Mouse (Mus musculus): ENCODE data around the gene Crisp2.
"Not testable (repeated sequence)": the region's sequence is repeated elsewhere in the genome, so short reads cannot be mapped to it uniquely, and the experiment has no call there.

Crisp2 gene

GRCm38 (mm10) chr17:40806953-40807572 is at the start of gene Crisp2:
Crisp2 (minus strand) TSS chr17:40807003.
- no peak for DNase-seq (ENCODE audit: low spot score in 2 of 2)

DNA sequence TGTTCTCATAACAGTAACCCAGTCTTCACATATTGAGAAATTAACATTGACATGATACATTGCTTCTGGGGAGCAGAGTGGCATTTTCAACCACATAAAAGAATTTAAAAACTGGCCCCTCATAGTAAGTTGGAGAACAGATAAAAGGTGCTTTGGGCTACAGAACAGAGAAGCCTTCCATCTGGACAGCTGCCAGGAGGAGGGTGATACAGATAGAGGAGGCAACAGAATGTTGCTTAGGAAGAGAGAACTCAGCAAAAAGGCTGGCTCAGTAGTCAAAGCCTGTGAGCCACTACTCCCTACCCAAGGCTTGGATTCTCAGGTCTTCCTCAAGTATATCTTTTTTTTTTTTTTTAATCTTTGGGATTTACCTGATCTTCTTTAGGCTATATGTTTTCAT is 48.3 kb upstream of the Crisp2 start:
- no peak for DNase-seq (ENCODE audit: low spot score in 2 of 2)

DNA sequence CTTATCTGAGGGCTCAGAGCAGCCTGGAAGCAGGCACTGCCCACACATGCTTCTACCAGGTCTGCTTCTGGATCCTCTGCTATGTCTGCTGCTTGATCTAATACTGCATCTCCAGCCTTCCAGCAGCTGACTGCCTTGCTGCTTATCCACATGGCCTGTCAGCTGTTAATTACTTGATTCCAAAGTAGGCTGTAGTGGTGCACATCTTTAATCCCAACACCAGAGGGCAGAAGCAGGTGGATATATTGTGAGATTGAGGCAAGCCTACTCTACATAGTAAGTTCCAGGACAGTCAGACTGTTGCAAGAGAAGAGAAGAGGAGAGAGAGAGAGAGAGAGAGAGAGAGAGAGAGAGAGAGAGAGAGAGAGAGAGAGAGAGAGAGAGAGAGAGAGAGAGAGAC is 30.5 kb upstream of the Crisp2 start:
- no peak for DNase-seq (ENCODE audit: low spot score in 2 of 2)

DNA sequence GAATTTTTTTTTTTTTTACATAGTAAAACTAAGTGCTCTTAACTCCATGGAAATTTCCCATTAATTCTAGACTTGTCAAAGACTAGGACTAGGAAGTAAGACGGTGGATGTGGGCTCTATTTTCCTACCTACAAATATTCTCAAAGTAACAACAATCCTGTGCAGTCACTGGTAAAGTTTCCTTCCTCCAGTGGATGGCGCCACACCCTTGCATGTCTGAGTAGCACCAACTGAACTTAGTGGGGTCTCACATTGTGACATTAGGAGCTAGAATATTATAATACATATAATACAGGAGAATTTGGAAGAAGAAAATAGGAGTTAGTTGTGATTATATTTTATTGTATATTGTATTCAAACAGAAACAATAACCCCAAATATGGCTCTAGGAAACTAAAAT is 25.1 kb upstream of the Crisp2 start:
- no peak for DNase-seq (ENCODE audit: low spot score in 2 of 2)

GRCm38 (mm10) chr17:40824549-40824948 is 17.7 kb upstream of the Crisp2 start:
- DNase-seq (ENCODE audit: low spot score in 2 of 2), result no peak

- no peak for DNase-seq (ENCODE audit: low spot score in 2 of 2)
Measured at GRCm38 (mm10) chr17:40823817-40824216, 17.0 kb upstream of the Crisp2 start.

DNA sequence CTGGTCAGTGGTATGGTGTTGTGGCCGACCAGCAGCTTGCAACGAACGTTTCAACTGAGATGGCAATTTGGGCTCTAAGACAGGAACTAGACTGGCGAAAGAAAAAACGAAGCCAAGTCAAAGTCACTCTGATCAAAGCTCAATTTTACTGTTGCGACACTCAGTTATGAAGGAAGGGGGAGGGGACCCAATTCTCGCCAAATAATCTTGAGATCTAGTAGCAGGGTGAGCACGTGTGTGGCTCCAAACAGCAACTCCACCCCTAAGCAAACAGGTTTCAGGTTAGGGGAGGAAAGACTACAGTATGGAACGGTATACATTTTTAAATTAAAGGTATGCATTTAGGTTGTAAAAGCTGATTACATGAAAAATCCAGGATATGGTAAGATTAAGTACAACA is 14.7 kb upstream of the Crisp2 start:
- DNase-seq (ENCODE audit: low spot score in 2 of 2), result no peak

DNA sequence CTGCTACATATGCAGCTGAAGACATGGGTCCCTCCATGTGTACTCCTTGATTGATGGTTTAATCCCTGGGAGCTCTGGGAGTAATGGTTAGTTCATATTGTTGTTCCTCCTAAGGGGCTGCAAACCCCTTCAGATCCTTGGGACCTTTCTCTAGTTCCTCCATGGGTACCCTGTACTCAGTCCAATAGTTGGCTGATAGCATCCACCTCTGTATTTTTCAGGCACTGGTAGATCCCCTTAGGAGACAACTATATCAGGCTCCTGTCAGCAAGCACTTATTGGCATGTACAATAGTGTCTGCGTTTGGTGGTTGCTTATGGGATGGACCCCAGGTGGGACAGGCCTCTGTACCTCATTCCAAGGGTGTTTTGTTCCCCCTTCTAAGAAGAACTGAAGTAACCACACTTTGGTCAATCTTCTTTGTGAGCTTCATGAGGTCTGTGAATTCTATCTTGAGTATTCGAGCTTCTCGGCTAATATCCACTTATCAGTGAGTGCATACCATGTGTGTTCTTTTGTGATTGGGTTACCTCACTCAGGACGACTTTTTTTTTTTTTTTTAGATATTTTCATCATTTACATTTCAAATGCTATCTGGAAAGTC is 10.6 kb upstream of the Crisp2 start:
- no peak for DNase-seq (ENCODE audit: low spot score in 2 of 2)

GRCm38 (mm10) chr17:40812259-40812658 is 5.5 kb upstream of the Crisp2 start:
- DNase-seq (ENCODE audit: low spot score in 2 of 2), result no peak

GRCm38 (mm10) chr17:40811560-40811959 is 4.8 kb upstream of the Crisp2 start:
- DNase-seq (ENCODE audit: low spot score in 2 of 2), result no peak

DNA sequence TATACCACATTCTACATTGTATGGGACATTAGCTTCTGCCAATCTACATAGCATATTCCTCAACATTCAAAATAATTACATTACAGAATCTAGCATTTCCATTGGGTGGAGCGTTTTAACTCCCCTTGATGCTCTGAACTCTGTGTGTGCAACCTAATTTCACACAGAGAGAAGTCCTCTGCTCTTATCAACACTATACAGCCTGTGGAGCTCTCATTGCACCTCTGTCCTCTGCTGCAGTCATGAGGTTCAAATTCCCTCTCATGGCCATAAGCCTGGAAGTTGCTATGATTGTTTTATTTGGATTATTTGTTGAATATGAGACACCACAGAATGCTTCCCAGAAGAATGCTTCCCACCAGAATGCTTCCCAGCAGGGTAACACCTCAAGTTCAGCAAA is 4.1 kb upstream of the Crisp2 start, which contains the start of gene Rhag:
Gene Rhag (plus strand): TSS at position 193 of the 400 bp plus-strand sequence.
- no peak for DNase-seq (ENCODE audit: low spot score in 2 of 2)

DNA sequence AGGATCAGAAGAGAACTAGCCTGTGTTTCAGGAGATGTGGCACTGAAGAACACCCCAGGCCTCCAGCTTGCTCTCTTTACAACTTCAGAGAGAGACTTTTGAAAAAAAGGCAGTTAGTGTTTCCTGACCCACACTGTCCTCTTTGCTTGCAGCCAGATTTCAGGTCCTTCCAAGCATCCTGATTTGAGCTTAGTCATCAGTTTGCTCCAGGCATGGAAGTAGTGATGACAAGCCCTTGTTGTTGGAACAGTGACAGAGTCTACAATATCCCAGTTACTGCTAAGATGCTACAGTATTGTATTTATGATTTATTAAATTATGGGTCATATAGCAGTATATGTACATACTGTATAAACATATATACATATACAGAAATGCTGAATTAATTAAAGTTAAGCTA is 1.3 kb upstream of the Crisp2 start:
- no peak for DNase-seq (ENCODE audit: low spot score in 2 of 2)

DNA sequence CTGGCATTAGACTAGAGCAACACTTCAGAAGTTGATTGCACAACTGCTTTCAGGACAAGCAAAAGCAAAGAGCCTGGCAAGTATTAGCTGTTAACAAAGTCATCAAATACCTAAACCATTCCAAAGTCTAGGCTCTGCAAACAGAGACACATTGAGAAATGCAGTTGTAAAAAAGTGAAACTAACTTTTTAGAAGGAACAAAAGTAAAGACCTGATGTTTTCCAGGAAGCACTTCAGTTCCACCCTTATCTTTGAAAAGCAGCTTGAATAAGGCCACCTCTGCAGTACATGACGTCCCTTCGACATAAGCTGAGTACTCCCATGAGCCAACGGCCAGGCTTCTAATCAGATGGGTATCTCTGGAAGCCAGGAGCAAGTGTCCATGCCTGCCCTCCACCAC is 253 bp downstream of the Crisp2 start:
- DNase-seq (ENCODE audit: low spot score in 2 of 2), result no peak

- DNase-seq (ENCODE audit: low spot score in 2 of 2), result no peak
Measured at GRCm38 (mm10) chr17:40802707-40803340, 4.0 kb downstream of the Crisp2 start.

DNA sequence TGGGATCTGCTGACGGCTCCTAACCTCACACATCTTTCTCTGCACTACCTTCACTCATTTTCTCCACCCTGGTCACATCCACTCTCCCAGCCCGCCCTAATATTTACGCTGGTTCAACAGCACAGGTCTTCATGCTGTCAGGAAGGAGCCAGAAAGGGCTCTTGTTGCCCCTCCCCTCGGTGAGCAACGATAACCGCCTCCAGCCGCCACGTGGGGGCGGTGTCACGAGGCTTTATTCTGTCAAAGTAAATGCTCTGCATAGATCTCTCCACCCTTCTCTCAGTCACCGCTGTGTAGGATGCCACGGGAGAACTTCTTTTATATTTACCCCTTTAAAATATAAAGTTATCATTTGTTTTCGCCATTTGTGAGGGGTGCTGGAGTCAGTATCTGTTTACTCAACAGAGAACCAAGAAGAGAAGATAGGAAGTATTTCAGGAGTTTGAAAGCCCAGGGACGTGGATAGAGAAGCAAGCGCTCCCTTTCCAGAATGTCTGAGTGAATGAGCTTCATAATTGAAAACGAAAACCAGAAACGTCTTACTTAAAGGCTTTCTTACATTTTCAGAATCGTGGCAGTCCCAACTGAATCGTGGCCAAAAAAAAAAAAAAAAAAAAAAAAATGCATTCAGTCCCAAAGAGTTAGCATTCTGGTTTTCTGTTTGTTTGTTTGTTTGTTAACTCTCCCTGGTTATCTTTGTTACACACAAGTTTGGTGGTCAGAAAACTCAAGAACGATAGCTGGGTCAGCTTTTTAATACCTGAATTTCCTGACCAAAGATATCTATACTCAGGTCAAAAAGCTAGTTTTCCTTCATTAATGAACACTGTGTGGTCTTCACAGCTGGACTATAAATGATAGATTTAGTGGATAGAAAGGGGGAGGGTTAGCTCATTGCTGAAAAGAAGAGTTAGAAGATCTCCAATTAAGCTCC is 12.6 kb downstream of the Crisp2 start:
- DNase-seq (ENCODE audit: low spot score in 2 of 2), result peak in 1 of 2 experiments; percentile 1

- DNase-seq (ENCODE audit: low spot score in 2 of 2), result no peak
Measured at GRCm38 (mm10) chr17:40789877-40790276, 16.9 kb downstream of the Crisp2 start.

GRCm38 (mm10) chr17:40767120-40767519 is 39.7 kb downstream of the Crisp2 start:
- no peak for DNase-seq (ENCODE audit: low spot score in 2 of 2)

DNA sequence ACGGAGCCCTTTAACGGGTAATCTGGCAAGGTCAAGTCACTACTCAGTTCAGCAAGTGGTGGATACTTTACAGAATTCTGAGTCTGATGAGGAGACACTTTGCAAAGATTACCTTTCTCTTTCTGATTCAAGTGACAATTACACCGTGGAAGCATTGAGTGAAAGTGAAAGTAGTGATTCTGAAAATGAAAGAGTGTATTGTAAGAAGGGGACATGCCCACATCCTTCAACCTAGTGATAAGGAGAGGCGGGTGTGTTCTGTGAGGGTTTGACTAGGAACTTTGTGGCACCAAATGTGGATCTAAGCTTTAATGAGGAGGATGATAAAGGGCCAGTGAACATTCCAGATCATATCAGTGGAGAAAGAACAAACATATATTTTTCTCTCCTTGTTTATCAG is 43.1 kb downstream of the Crisp2 start:
- no peak for DNase-seq (ENCODE audit: low spot score in 2 of 2)

DNA sequence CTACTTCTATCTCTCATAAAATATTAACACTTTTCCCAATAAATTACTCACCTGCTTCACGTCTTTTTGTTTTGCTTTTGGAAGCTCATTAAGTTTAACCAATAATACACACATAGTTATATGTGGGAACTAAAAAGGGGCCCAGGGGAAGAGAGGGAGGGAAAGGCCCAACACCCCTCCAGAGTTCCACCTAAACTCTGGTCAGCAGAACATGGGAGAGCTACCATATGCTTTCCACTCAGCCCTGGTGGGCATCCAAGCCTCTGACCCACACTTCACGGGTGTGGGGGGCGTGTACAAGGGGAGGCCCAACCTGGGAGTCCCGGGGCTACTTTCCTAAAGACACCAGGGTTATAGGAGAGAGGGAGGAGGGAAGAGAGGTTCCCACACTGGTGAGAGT is 75.1 kb downstream of the Crisp2 start:
- DNase-seq (ENCODE audit: low spot score in 2 of 2), result no peak

DNA sequence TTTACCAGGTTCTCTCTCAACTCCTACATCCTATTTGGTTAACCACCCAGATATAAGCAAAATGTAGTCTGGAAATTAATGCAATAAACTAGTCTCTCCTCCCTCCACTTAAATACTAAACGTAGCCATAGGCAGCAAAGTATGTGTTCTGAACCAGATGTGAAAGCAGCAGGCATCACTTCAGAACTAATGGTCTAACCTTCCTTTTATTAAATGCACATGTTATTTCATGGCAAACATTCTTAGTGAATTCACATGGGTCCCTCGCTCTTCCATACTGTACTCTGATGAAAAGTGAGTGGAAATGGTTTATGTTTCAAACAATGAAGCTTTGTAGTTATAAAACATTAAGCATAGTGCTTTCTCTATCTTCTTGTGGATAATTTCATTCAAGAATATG is 75.5 kb downstream of the Crisp2 start:
- no peak for DNase-seq (ENCODE audit: low spot score in 2 of 2)

DNA sequence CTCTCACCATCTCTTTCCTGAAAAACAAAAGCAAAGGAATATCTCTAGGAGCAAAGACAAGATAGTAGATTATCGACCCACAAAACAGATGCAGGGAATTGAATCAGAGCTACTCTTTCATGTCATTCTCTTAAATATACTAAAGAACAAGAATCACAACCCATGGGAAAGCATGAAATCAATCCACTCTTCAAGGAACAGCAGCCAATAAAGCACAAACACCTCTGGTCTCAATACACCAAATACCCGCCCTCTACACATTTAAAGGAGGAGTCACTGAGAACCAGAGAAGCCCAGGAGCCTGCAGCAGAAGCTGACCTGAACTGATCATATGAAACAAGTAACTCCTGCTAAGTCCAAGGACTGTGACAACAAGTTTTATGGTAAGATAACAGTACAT is 80.0 kb downstream of the Crisp2 start, which contains the start of gene Esp1:
Gene Esp1 (plus strand): TSS at position 301 of the 400 bp plus-strand sequence.
- no peak for DNase-seq (ENCODE audit: low spot score in 2 of 2)

DNA sequence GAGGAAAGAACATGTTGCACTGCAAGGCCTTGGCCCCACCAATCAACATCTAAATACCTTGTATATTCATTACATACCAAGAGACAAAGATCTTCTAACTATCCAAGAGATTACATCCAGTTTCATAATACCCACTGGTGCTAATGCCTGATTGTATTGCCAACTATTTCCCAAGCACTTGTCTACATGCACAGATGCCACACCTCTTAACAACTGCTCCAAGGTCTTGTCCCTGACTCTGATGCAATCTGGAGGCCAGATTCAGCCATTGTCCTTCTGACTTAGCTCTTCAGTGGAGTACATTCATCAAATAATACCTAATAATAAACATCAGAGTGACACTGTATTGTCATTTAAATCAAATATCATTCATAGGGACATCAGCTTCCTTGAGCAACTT is 89.7 kb downstream of the Crisp2 start:
- not testable (repeated sequence) for DNase-seq (ENCODE audit: low spot score in 2 of 2)
